Mouse (Mus musculus) urinary bladder, adult 2 months (tissue): ENCODE measurements at regions not wholly inside any gene's neighbourhood (a gene's known extent, or its start where the extent isn't known, plus 50 kb on each side); places are given as distances from the start of the nearest gene placed in this dataset.

Source experiments
- DNase-seq: peaks from one replicate; pipeline ENCODE4 v3.0.0; 2022; ENCODE audit warnings: low spot score

- DNase-seq: no peak
These were observed 99.4 kb upstream of the Foxn2 start for GRCm38 (mm10) chr17:88341141-88341540.

GRCm38 (mm10) chr17:88341599-88341998, 98.9 kb upstream of the Foxn2 start:
- DNase-seq: no peak

GRCm38 (mm10) chr17:88343091-88343783, 97.3 kb upstream of the Foxn2 start:
- DNase-seq: no peak

GRCm38 (mm10) chr17:88345433-88345832, 95.1 kb upstream of the Foxn2 start:
- DNase-seq: no peak

GRCm38 (mm10) chr17:88346896-88347295, 93.6 kb upstream of the Foxn2 start:
- no peak for DNase-seq

GRCm38 (mm10) chr17:88349825-88350460, 90.6 kb upstream of the Foxn2 start:
- no peak for DNase-seq

GRCm38 (mm10) chr17:88350986-88351385, 89.5 kb upstream of the Foxn2 start:
- DNase-seq: no peak

- no peak for DNase-seq
These were observed 87.6 kb upstream of the Foxn2 start for GRCm38 (mm10) chr17:88352960-88353359.

GRCm38 (mm10) chr17:88361161-88361560, 79.3 kb upstream of the Foxn2 start:
- no peak for DNase-seq

GRCm38 (mm10) chr17:88362404-88362803, 78.1 kb upstream of the Foxn2 start:
- no peak for DNase-seq

- DNase-seq: no peak
These were observed 72.6 kb upstream of the Foxn2 start for GRCm38 (mm10) chr17:88367876-88368275.

- DNase-seq: no peak
These were observed 70.5 kb upstream of the Foxn2 start for GRCm38 (mm10) chr17:88369971-88370370.

- DNase-seq: no peak
These were observed 69.8 kb upstream of the Foxn2 start for GRCm38 (mm10) chr17:88370676-88371075.

GRCm38 (mm10) chr17:88378505-88378904, 62.0 kb upstream of the Foxn2 start:
- DNase-seq: no peak

- DNase-seq: no peak
These were observed 61.1 kb upstream of the Foxn2 start for GRCm38 (mm10) chr17:88379389-88379788.

GRCm38 (mm10) chr17:88381106-88381505, 59.4 kb upstream of the Foxn2 start:
- DNase-seq: no peak

GRCm38 (mm10) chr17:88383447-88383846, 57.1 kb upstream of the Foxn2 start:
- no peak for DNase-seq

- DNase-seq: no peak
These were observed 52.0 kb upstream of the Foxn2 start for GRCm38 (mm10) chr17:88388441-88388951.

GRCm38 (mm10) chr17:88389668-88390461, 50.6 kb upstream of the Foxn2 start:
- DNase-seq: no peak
